Comparison of ENCODE assay signal across 9 mouse cellular contexts in genomic region chr11:85829520-85830440, GRCm38 (mm10). TPM values are rescaled to one million over a fixed set of nuclear protein-coding genes. Genes with fewer than 3 reads are reported as not detected.
DNase-seq lines count a peak whose midpoint lies in the region; ATAC-seq and TF ChIP-seq lines count a peak whose summit lies in the region.
"Had no signal": no experiment of that assay in that cellular context is flagged by ENCODE, and none has a peak within 500 bp of the region (broad histone marks: within the 10 kb centered on the region; RNA-seq: fewer than 3 reads in every experiment).

No protein-coding gene starts in this region.

- no peaks in the 10 kb centered on the region for H3K36me3 ChIP-seq in lung, embryonic 15.5 days
- no peaks in the 10 kb centered on the region for H3K36me3 ChIP-seq in hindbrain, embryonic 10.5 days
- no peaks in the 10 kb centered on the region for H3K36me3 ChIP-seq in liver, embryonic 14.5 days (replicated peaks; ENCODE audit: control insufficient read depth, insufficient read depth, low read depth)
- no peaks in the 10 kb centered on the region for H3K36me3 ChIP-seq in stomach, postnatal 0 days (ENCODE audit: control insufficient read depth, insufficient read depth, low read length)

- H3K27ac ChIP-seq in lung, embryonic 15.5 days, result peak overlapping the region; percentile 97
- H3K27ac ChIP-seq in hindbrain, embryonic 10.5 days, result peak overlapping the region; percentile 86
- H3K27ac ChIP-seq in liver, embryonic 14.5 days, result no peak overlapping the region
- H3K27ac ChIP-seq in stomach, postnatal 0 days (replicated peaks), result peak overlapping the region; percentile 63

- TF ChIP-seq EP300 in liver, embryonic 14.5 days (IDR thresholded peaks at IDR 0.05; ENCODE audit: low read depth), result no peak
- no peak for TF ChIP-seq EP300 in stomach, postnatal 0 days (optimal IDR thresholded peaks at IDR 0.05)

- H3K4me3 ChIP-seq in lung, embryonic 15.5 days, result peak overlapping the region; percentile 64
- peak overlapping the region; percentile 60 for H3K4me3 ChIP-seq in hindbrain, embryonic 10.5 days
- H3K4me3 ChIP-seq in liver, embryonic 14.5 days (ENCODE audit: insufficient read depth in 1 of 2, low read depth in 2 of 2, low read length in 2 of 2), result no peak overlapping the region
- peak overlapping the region; percentile 27 for H3K4me3 ChIP-seq in stomach, postnatal 0 days (ENCODE audit: low read depth, low read length)

- H3K9ac ChIP-seq in lung, embryonic 15.5 days, result peak overlapping the region; percentile 63
- H3K9ac ChIP-seq in liver, embryonic 14.5 days (replicated peaks), result no peak overlapping the region
- H3K9ac ChIP-seq in stomach, postnatal 0 days (ENCODE audit: low read length), result peak overlapping the region; percentile 53

- DNase-seq in lung, postnatal 25 days (ENCODE audit: low spot score), result no peak
- peak; percentile 65 for DNase-seq in hindbrain, embryonic 10.5 days (ENCODE audit: low spot score)
- DNase-seq in liver, embryonic 14.5 days (ENCODE audit: low read depth in 3 of 3, low spot score in 3 of 3), result no peak
- no peak for DNase-seq in stomach, postnatal 0 days (ENCODE audit: low spot score)
- no peak for DNase-seq in gastrocnemius, postnatal 4 days (ENCODE audit: low spot score in 2 of 2)
- DNase-seq in gastrocnemius, postnatal 36 days, result no peak
- no peak for DNase-seq in right cerebral cortex, postnatal 4 days

- ATAC-seq in lung, embryonic 15.5 days (ENCODE audit: borderline replicate concordance, extremely low read depth, low FRiP score, low TSS enrichment), result peak; percentile 15
- no peak for ATAC-seq in liver, embryonic 14.5 days (ENCODE audit: insufficient read depth)
- no peak for ATAC-seq in stomach, postnatal 0 days (ENCODE audit: low FRiP score, low TSS enrichment)

- H3K4me2 ChIP-seq in lung, embryonic 15.5 days, result peak overlapping the region; percentile 87
- H3K4me2 ChIP-seq in liver, embryonic 14.5 days (ENCODE audit: low read depth), result peak overlapping the region; percentile 31; the same call in 1 of the 2 replicates
- peak overlapping the region; percentile 56 for H3K4me2 ChIP-seq in stomach, postnatal 0 days (replicated peaks; ENCODE audit: low read depth)

- peaks cover 64% of the 10 kb centered on the region for H3K27me3 ChIP-seq in lung, embryonic 15.5 days
- peaks cover 98% of the 10 kb centered on the region for H3K27me3 ChIP-seq in hindbrain, embryonic 10.5 days (ENCODE audit: insufficient read depth, poor library complexity, severe bottlenecking)
- H3K27me3 ChIP-seq in liver, embryonic 14.5 days (ENCODE audit: control insufficient read depth, insufficient read depth, low read length), result peaks cover 96% of the 10 kb centered on the region
- H3K27me3 ChIP-seq in stomach, postnatal 0 days (ENCODE audit: control insufficient read depth, insufficient read depth, low read length), result no peaks in the 10 kb centered on the region

- WGBS in lung, embryonic 15.5 days, result 2% methylated on average over 61 of the region's 61 CpGs
- under 1% methylated on average over 61 of the region's 61 CpGs for WGBS in hindbrain, embryonic 10.5 days
- WGBS in liver, embryonic 14.5 days (ENCODE audit: insufficient replicate concordance), result under 1% methylated on average over 60 of the region's 61 CpGs
- WGBS in stomach, postnatal 0 days, result 13% methylated on average over 58 of the region's 61 CpGs

- H3K4me1 ChIP-seq in lung, embryonic 15.5 days, result peaks cover 59% of the 10 kb centered on the region
- peaks cover 73% of the 10 kb centered on the region for H3K4me1 ChIP-seq in hindbrain, embryonic 10.5 days (replicated peaks)
- peaks cover 0 to 9% of the 10 kb centered on the region in 2 experiments; a peak in 2 of 4 replicates for H3K4me1 ChIP-seq in liver, embryonic 14.5 days (replicated peaks; ENCODE audit: control insufficient read depth in 2 of 2, insufficient read depth in 2 of 2, low read length in 1 of 2)
- peaks cover 8% of the 10 kb centered on the region; the same call in 1 of the 2 replicates for H3K4me1 ChIP-seq in stomach, postnatal 0 days (replicated peaks; ENCODE audit: control insufficient read depth, insufficient read depth)

- intact Hi-C loops in gastrocnemius, postnatal 36 days (cut with DNase I), result loop anchor here (5.0 kb wide), 1 partner anchor 447 kb away; no protein-coding TSS in a partner anchor

- no peak for TF ChIP-seq CTCF in liver, embryonic 14.5 days (IDR thresholded peaks at IDR 0.05; ENCODE audit: low read depth)
- TF ChIP-seq CTCF in stomach, postnatal 0 days (IDR thresholded peaks at IDR 0.05; ENCODE audit: low read depth), result no peak; the same call in 1 of the 2 replicates

- no peaks in the 10 kb centered on the region for H3K9me3 ChIP-seq in lung, embryonic 15.5 days
- H3K9me3 ChIP-seq in hindbrain, embryonic 10.5 days, result no peaks in the 10 kb centered on the region
- no peaks in the 10 kb centered on the region for H3K9me3 ChIP-seq in liver, embryonic 14.5 days (ENCODE audit: control insufficient read depth, low read length)
- no peaks in the 10 kb centered on the region for H3K9me3 ChIP-seq in stomach, postnatal 0 days (ENCODE audit: control insufficient read depth, low read length)

RNA-seq across cellular contexts. Expression of gene Tbx2, which starts 2.6 kb away (rescaled TPM):
- polyA plus RNA-seq in lung, embryonic 15.5 days (2015; fragmentation: Nextera tagmentation; extraction: Ambion mirVana), result 40.9 and 44.9 TPM in 2 replicates
- 1.5 and 3.1 TPM in 2 replicates for polyA plus RNA-seq in hindbrain, embryonic 10.5 days (2016; fragmentation: Nextera tagmentation; extraction: Ambion mirVana)
- 0.97 and 1.3 TPM in 2 replicates for polyA plus RNA-seq in liver, embryonic 14.5 days (2012; rRNA removed)
- polyA plus RNA-seq in liver, embryonic 14.5 days (2014; fragmentation: Nextera tagmentation; extraction: Ambion mirVana), result 0.15 and 0.29 TPM in 2 replicates
- polyA plus RNA-seq in stomach, postnatal 0 days (2015; fragmentation: Nextera tagmentation; extraction: Ambion mirVana), result 5.2 and 6.9 TPM in 2 replicates
- 10 to 100 TPM; 17.1 to 20.8 TPM for total RNA-seq in gastrocnemius, postnatal 4 days (2021)
- 1 to 10 TPM; 3.0 to 3.7 TPM for total RNA-seq in gastrocnemius, postnatal 36 days (2021)

RNA-seq across cellular contexts. Expression of gene Gm11444, which starts 20.4 kb away (rescaled TPM):
- 0.62 TPM in 1 of 2 replicates, not detected in the other for polyA plus RNA-seq in lung, embryonic 15.5 days (2015; fragmentation: Nextera tagmentation; extraction: Ambion mirVana)
- not detected in 2 replicates for polyA plus RNA-seq in hindbrain, embryonic 10.5 days (2016; fragmentation: Nextera tagmentation; extraction: Ambion mirVana)
- polyA plus RNA-seq in liver, embryonic 14.5 days (2012; rRNA removed), result not detected in 2 replicates
- not detected in 2 replicates for polyA plus RNA-seq in liver, embryonic 14.5 days (2014; fragmentation: Nextera tagmentation; extraction: Ambion mirVana)
- polyA plus RNA-seq in stomach, postnatal 0 days (2015; fragmentation: Nextera tagmentation; extraction: Ambion mirVana), result 0.18 TPM in 1 of 2 replicates, not detected in the other
- total RNA-seq in gastrocnemius, postnatal 4 days (2021), result not detected
- not detected for total RNA-seq in gastrocnemius, postnatal 36 days (2021)
- total RNA-seq: hematopoietic stem cell, adult 5-6 weeks had no signal

RNA-seq across cellular contexts. Expression of gene Tbx4, which starts 56.4 kb away (rescaled TPM):
- polyA plus RNA-seq in lung, embryonic 15.5 days (2015; fragmentation: Nextera tagmentation; extraction: Ambion mirVana), result 78.8 and 81.3 TPM in 2 replicates
- 0.09 and 0.22 TPM in 2 replicates for polyA plus RNA-seq in hindbrain, embryonic 10.5 days (2016; fragmentation: Nextera tagmentation; extraction: Ambion mirVana)
- polyA plus RNA-seq in liver, embryonic 14.5 days (2012; rRNA removed), result 0.08 TPM in 1 of 2 replicates, not detected in the other
- 0.04 TPM in 1 of 2 replicates, not detected in the other for polyA plus RNA-seq in liver, embryonic 14.5 days (2014; fragmentation: Nextera tagmentation; extraction: Ambion mirVana)
- polyA plus RNA-seq in stomach, postnatal 0 days (2015; fragmentation: Nextera tagmentation; extraction: Ambion mirVana), result 0.04 and 0.05 TPM in 2 replicates
- 1 to 10 TPM; 5.8 to 6.2 TPM for total RNA-seq in gastrocnemius, postnatal 4 days (2021)
- 1 to 10 TPM; 1.4 to 1.7 TPM for total RNA-seq in gastrocnemius, postnatal 36 days (2021)

Comparison
In these comparisons a context has a peak if more than half of its experiments do, and no peak if none do; other contexts are left out.
1. H3K4me2 ChIP-seq: peak in every context shown above with its lines; median percentile 87 in lung, embryonic 15.5 days; 56 in stomach, postnatal 0 days; 31 in liver, embryonic 14.5 days.
2. H3K4me3 ChIP-seq: peak in lung, embryonic 15.5 days (single experiment), hindbrain, embryonic 10.5 days (single experiment) and stomach, postnatal 0 days (single experiment); none in liver, embryonic 14.5 days (0 of 2).
3. RNA of gene Tbx4, which starts 56.4 kb away (polyA plus RNA-seq): 78.8 to 81.3 TPM in lung, embryonic 15.5 days; 0.09 to 0.22 TPM in hindbrain, embryonic 10.5 days, 0.04 to 0.08 TPM in liver, embryonic 14.5 days and 0.04 to 0.05 TPM in stomach, postnatal 0 days; every median in the first group is over 10 times any median in the second.